Mouse (Mus musculus): ENCODE data around the gene Lrtm1.

Gene Lrtm1

GRCm38 (mm10) chr14:29017883-29018282 lies at the start of gene Lrtm1:
Gene Lrtm1 (plus strand): TSS chr14:29018208.
- peak in 1 of 2 experiments; percentile 8 for DNase-seq

GRCm38 (mm10) chr14:28969247-28969646 lies 48.8 kb upstream of the Lrtm1 start:
- no peak for DNase-seq

GRCm38 (mm10) chr14:28972620-28973019 lies 45.4 kb upstream of the Lrtm1 start:
- DNase-seq, result no peak

GRCm38 (mm10) chr14:28979230-28979629 lies 38.8 kb upstream of the Lrtm1 start:
- no peak for DNase-seq

- peak; percentile 54 to 55 for DNase-seq
These were observed 37.5 kb upstream of the Lrtm1 start for GRCm38 (mm10) chr14:28980482-28980881.

- peak; percentile 48 to 57 for DNase-seq
These were observed 33.7 kb upstream of the Lrtm1 start for GRCm38 (mm10) chr14:28984276-28984675.

- no peak for DNase-seq
These were observed 29.7 kb upstream of the Lrtm1 start for GRCm38 (mm10) chr14:28988211-28988900.

GRCm38 (mm10) chr14:28996569-28996968 lies 21.4 kb upstream of the Lrtm1 start:
- no peak for DNase-seq

GRCm38 (mm10) chr14:29005228-29005840 lies 12.7 kb upstream of the Lrtm1 start:
- DNase-seq, result no peak

GRCm38 (mm10) chr14:29009644-29010043 lies 8.4 kb upstream of the Lrtm1 start:
- DNase-seq, result no peak

- peak; percentile 30 to 46 for DNase-seq
These were observed 4.8 kb upstream of the Lrtm1 start for GRCm38 (mm10) chr14:29013161-29013560.

- DNase-seq, result peak; percentile 81 to 84
These were observed 3.3 kb upstream of the Lrtm1 start for GRCm38 (mm10) chr14:29014680-29015079.

GRCm38 (mm10) chr14:29015896-29016295 lies 2.1 kb upstream of the Lrtm1 start:
- peak; percentile 73 to 80 for DNase-seq

GRCm38 (mm10) chr14:29018316-29019000 lies 450 bp downstream of the Lrtm1 start:
- DNase-seq, result no peak

GRCm38 (mm10) chr14:29021295-29021694 lies 3.3 kb downstream of the Lrtm1 start:
- no peak for DNase-seq

- DNase-seq, result peak; percentile 15 to 25
These were observed 5.2 kb downstream of the Lrtm1 start for GRCm38 (mm10) chr14:29023246-29023645.

- peak; percentile 23 to 27 for DNase-seq
These were observed 7.3 kb downstream of the Lrtm1 start for GRCm38 (mm10) chr14:29025335-29025734.

GRCm38 (mm10) chr14:29027276-29027675 lies 9.3 kb downstream of the Lrtm1 start:
- peak; percentile 63 to 67 for DNase-seq

- no peak for DNase-seq
These were observed 10.5 kb downstream of the Lrtm1 start for GRCm38 (mm10) chr14:29028391-29029106.

GRCm38 (mm10) chr14:29029107-29029469 lies 11.1 kb downstream of the Lrtm1 start:
- peak; percentile 16 to 20 for DNase-seq

GRCm38 (mm10) chr14:29029896-29030420 lies 11.9 kb downstream of the Lrtm1 start:
- DNase-seq, result peak in 1 of 2 experiments; percentile 9

GRCm38 (mm10) chr14:29030519-29030918 lies 12.5 kb downstream of the Lrtm1 start:
- DNase-seq, result peak; percentile 34 to 36

GRCm38 (mm10) chr14:29031858-29032395 lies 13.9 kb downstream of the Lrtm1 start:
- DNase-seq, result no peak

Measured in cerebellum, postnatal 10 days (tissue).